Comparison of ENCODE assay signal across 11 mouse cellular contexts in genomic region chr10:95093266-95093665, GRCm38 (mm10).
"Had no signal": no experiment of that assay in that cellular context is flagged by ENCODE, and none has a peak within 500 bp of the region (broad histone marks: within the 10 kb centered on the region; RNA-seq: fewer than 3 reads in every experiment).

No protein-coding gene starts in this region.

- H3K27ac ChIP-seq: left cerebral cortex, adult 2 months; limb, embryonic 15.5 days; liver, embryonic 12.5 days; midbrain, embryonic 15.5 days; neural tube, embryonic 12.5 days; stomach, postnatal 0 days had no signal

- H3K9me3 ChIP-seq: limb, embryonic 15.5 days; liver, embryonic 12.5 days; midbrain, embryonic 15.5 days; neural tube, embryonic 12.5 days had no signal

- ATAC-seq: liver, embryonic 12.5 days; midbrain, embryonic 15.5 days had no signal

- H3K36me3 ChIP-seq: limb, embryonic 15.5 days; liver, embryonic 12.5 days; midbrain, embryonic 15.5 days; neural tube, embryonic 12.5 days had no signal

- H3K4me3 ChIP-seq: left cerebral cortex, adult 2 months; limb, embryonic 15.5 days; liver, embryonic 12.5 days; midbrain, embryonic 15.5 days; neural tube, embryonic 12.5 days had no signal

- H3K9ac ChIP-seq: limb, embryonic 15.5 days; liver, embryonic 12.5 days; lung, embryonic 14.5 days; midbrain, embryonic 15.5 days; neural tube, embryonic 12.5 days had no signal

- DNase-seq: lung, embryonic 14.5 days; lung, postnatal 10 days; lung, postnatal 4 days; thymus, postnatal 4 days had no signal

- H3K4me2 ChIP-seq: limb, embryonic 15.5 days; liver, embryonic 12.5 days; lung, embryonic 14.5 days; midbrain, embryonic 11.5 days; midbrain, embryonic 15.5 days; neural tube, embryonic 12.5 days had no signal

- H3K4me1 ChIP-seq: liver, embryonic 12.5 days had no signal

- H3K27me3 ChIP-seq: midbrain, embryonic 15.5 days; neural tube, embryonic 12.5 days had no signal
